18 mouse cellular contexts compared by ENCODE assay signal in genomic region chr11:79033636-79034035, GRCm38 (mm10). TPM values are rescaled to one million over a fixed set of nuclear protein-coding genes. Genes with fewer than 3 reads are reported as not detected.
A peak's percentile ranks its signal among the peaks of the same experiment; 100 is the strongest.
DNase-seq lines count a peak whose midpoint lies in the region; ATAC-seq and TF ChIP-seq lines count a peak whose summit lies in the region.
"Had no signal": no experiment of that assay in that cellular context is flagged by ENCODE, and none has a peak within 500 bp of the region (broad histone marks: within the 10 kb centered on the region; RNA-seq: fewer than 3 reads in every experiment).

No protein-coding gene starts in this region.

- no peak for DNase-seq in liver, adult 2 months (ENCODE audit: extremely low read depth, low read depth, low spot score)
- DNase-seq in liver, postnatal 0 days, result no peak
- DNase-seq in 416B (ENCODE audit: low read depth), result peak; percentile 83
- peak; percentile 55 for DNase-seq in thymus, postnatal 4 days
- DNase-seq in right cerebral cortex, adult 18-20 months, result no peak
- DNase-seq: adrenal gland, adult 2 months; adrenal gland, postnatal 25 days; cerebellum, adult 18-20 months; cerebellum, adult 9-11 months; embryo, embryonic 11 days; heart, postnatal 36 days had no signal

- H3K79me2 ChIP-seq in liver, adult 2 months (ENCODE audit: control insufficient read depth, insufficient read depth, low read length), result no peaks in the 10 kb centered on the region

- TF ChIP-seq EP300 in liver, postnatal 0 days (IDR thresholded peaks at IDR 0.05; ENCODE audit: low read depth), result no peak

- H3K27me3 ChIP-seq in liver, adult 2 months (ENCODE audit: control insufficient read depth, insufficient read depth, low read length), result peaks cover 2% of the 10 kb centered on the region; the same call in 1 of the 2 replicates
- H3K27me3 ChIP-seq in liver, postnatal 0 days (ENCODE audit: insufficient read depth, low read length), result no peaks in the 10 kb centered on the region
- H3K27me3 ChIP-seq: embryonic facial prominence, embryonic 15.5 days; heart, embryonic 13.5 days; hindbrain, embryonic 15.5 days had no signal

- WGBS in liver, adult 2 months, result 78% methylated on average over 11 of the region's 11 CpGs
- WGBS in liver, postnatal 0 days (ENCODE audit: insufficient replicate concordance), result 39% methylated on average over 11 of the region's 11 CpGs

- no peaks in the 10 kb centered on the region for H3K4me1 ChIP-seq in liver, adult 2 months (ENCODE audit: control insufficient read depth, insufficient read depth, low read length)
- peaks cover 3% of the 10 kb centered on the region; the same call in 1 of the 2 replicates for H3K4me1 ChIP-seq in liver, postnatal 0 days (ENCODE audit: insufficient read depth)

- peak overlapping the region; percentile 20; the same call in 1 of the 2 replicates for H3K27ac ChIP-seq in liver, adult 2 months (replicated peaks; ENCODE audit: insufficient read depth, low read depth, low read length)
- no peak overlapping the region for H3K27ac ChIP-seq in liver, postnatal 0 days (ENCODE audit: low read depth)
- H3K27ac ChIP-seq: embryonic facial prominence, embryonic 15.5 days; heart, embryonic 13.5 days; hindbrain, embryonic 15.5 days had no signal

- H3K9ac ChIP-seq in liver, adult 2 months (ENCODE audit: low read depth, low read length), result no peak overlapping the region
- H3K9ac ChIP-seq in liver, postnatal 0 days (replicated peaks), result no peak overlapping the region
- H3K9ac ChIP-seq: embryonic facial prominence, embryonic 15.5 days; heart, embryonic 13.5 days; hindbrain, embryonic 15.5 days had no signal

- no peak for TF ChIP-seq CTCF in liver, adult 2 months (IDR thresholded peaks at IDR 0.05; ENCODE audit: low read depth, low read length)
- no peak for TF ChIP-seq CTCF in liver, postnatal 0 days (IDR thresholded peaks at IDR 0.05; ENCODE audit: low read depth)

- no peak overlapping the region for H3K4me2 ChIP-seq in liver, postnatal 0 days (ENCODE audit: low read depth, low read length)
- H3K4me2 ChIP-seq: embryonic facial prominence, embryonic 15.5 days; heart, embryonic 13.5 days; hindbrain, embryonic 15.5 days had no signal

- H3K9me3 ChIP-seq in liver, postnatal 0 days (ENCODE audit: low read length), result no peaks in the 10 kb centered on the region
- H3K9me3 ChIP-seq: embryonic facial prominence, embryonic 15.5 days; forebrain, embryonic 10.5 days; heart, embryonic 13.5 days; hindbrain, embryonic 15.5 days had no signal

- ATAC-seq in liver, postnatal 0 days, result no peak
- peak; percentile 14; the same call in 1 of the 2 replicates for ATAC-seq in granulocyte monocyte progenitor cell, adult 5-6 weeks (replicated peaks; ENCODE audit: poor library complexity, severe bottlenecking)
- ATAC-seq: forebrain, embryonic 14.5 days had no signal

- H3K4me3 ChIP-seq in liver, adult 2 months (ENCODE audit: insufficient read depth, low read depth, low read length), result no peak overlapping the region
- H3K4me3 ChIP-seq in liver, postnatal 0 days (ENCODE audit: low read depth, low read length), result no peak overlapping the region
- H3K4me3 ChIP-seq: embryonic facial prominence, embryonic 15.5 days; erythroblast, embryonic 14.5 days; forebrain, embryonic 10.5 days; heart, embryonic 13.5 days; hindbrain, embryonic 15.5 days had no signal

- H3K36me3 ChIP-seq in liver, adult 2 months (ENCODE audit: control insufficient read depth, insufficient read depth, low read length), result no peaks in the 10 kb centered on the region
- H3K36me3 ChIP-seq in liver, postnatal 0 days (replicated peaks; ENCODE audit: insufficient read depth, low read length), result no peaks in the 10 kb centered on the region
- H3K36me3 ChIP-seq: hindbrain, embryonic 15.5 days had no signal

- TF ChIP-seq POLR2A in liver, adult 2 months (IDR thresholded peaks at IDR 0.05; ENCODE audit: extremely low read depth, insufficient read depth, low read length), result no peak

RNA-seq across cellular contexts. Expression of gene Lgals9, which starts 48.9 kb away (rescaled TPM):
- 175 and 236 TPM in 2 replicates for total RNA-seq in liver, adult 2 months (2014; rRNA removed)
- polyA plus RNA-seq in liver, adult 2 months (2012; rRNA removed), result 1,032 and 1,086 TPM in 2 replicates
- 361 and 373 TPM in 2 replicates for polyA plus RNA-seq in liver, postnatal 0 days (2015; fragmentation: Nextera tagmentation; extraction: Ambion mirVana)
- total RNA-seq in granulocyte monocyte progenitor cell, adult 5-6 weeks (2014; fragmentation: Nextera tagmentation), result 273 and 289 TPM in 2 replicates
- 68.6 and 84.9 TPM in 2 replicates for total RNA-seq in granulocyte monocyte progenitor cell, adult 5-6 weeks (2017)

Comparison
In these comparisons a context has a peak if more than half of its experiments do, and no peak if none do; other contexts are left out.
1. DNase-seq: peak in 416B (single experiment) and thymus, postnatal 4 days (single experiment); none in liver, adult 2 months (single experiment), liver, postnatal 0 days (single experiment) and right cerebral cortex, adult 18-20 months (single experiment).